Mouse (Mus musculus): ENCODE data around the gene Ssb.

DNA sequence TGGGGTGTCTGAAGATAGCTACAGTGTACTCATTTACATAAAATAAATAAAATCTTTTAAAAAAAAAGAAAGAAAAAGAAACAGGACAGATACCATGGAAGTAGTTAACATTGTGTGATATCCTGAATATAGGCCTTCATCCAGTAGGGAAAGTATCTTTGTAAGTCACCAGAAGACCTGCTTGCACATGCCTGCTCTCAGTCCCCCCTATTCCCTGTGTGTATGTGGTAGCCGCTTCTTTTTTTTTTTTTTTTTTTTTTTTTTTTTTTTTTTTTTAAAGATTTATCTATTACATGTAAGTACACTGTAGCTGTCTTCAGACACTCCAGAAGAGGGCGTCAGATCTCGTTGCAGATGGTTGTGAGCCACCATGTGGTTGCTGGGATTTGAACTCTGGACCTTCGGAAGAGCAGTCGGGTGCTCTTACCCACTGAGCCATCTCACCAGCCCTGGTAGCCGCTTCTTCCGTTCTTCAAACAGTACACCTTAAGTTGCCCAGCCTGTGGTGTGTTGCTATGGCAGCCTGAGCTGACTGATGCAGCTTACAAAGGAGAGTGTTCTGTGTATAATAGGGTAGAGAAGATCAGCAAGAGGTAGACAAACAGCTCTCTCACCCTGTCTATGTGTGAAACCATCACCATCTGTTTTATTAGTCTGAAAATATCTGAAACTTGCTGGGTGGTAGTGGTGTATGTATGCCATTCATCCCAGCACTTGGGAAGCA is 24.0 kb upstream of the Ssb start:
- TF ChIP-seq GATA1 (IDR thresholded peaks at IDR 0.05; ENCODE audit: borderline replicate concordance, low read length): no peak
- no peak for TF ChIP-seq FLI1 (IDR thresholded peaks at IDR 0.05; ENCODE audit: low read length)

Measured in megakaryocyte, embryonic 14.5 days (primary cell).